Mouse (Mus musculus) cortical plate, adult 2 months (tissue): ENCODE data around the gene Pcbp4.

Experiments
- CTCF ChIP-seq: fragments of 200-500 bp; IDR thresholded peaks from 2 replicates; pipeline ENCODE4 v1.5.1; 2011; ENCODE audit warnings: mild to moderate bottlenecking, control low read depth, low read length; ENCODE audit not compliant: insufficient read depth; ENCODE audit errors: extremely low read depth
- POLR2A ChIP-seq: fragments of 200-500 bp; IDR thresholded peaks from 2 replicates; pipeline ENCODE4 v1.6.1; 2011; ENCODE audit warnings: mild to moderate bottlenecking, low read length, control low read depth; ENCODE audit not compliant: insufficient read depth; ENCODE audit errors: extremely low read depth

DNA sequence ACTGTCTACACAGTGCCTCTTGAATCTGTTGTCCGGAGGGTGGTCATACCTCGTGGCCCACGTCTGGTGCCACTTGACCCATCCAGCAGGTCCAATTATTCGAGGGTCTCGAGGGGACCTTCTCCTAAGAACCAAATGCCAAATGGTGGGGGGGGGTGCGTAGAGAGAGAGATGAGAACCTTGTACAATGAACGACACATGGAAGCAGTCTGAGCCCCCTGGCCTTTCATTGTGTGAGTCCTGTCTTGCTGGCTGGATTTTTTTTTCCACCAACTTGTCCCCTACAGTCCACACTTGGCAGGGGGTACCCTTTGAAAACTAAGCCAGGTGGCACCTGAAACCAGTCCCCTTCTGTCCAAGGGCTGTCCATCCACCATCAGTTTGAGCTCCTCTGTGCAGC, 14.7 kb downstream of the Pcbp4 start:
- TF ChIP-seq POLR2A (no peak), CTCF (no peak)
